Mouse (Mus musculus) heart, adult 2 months (tissue): Measurements from ENCODE around the gene Mum1. TPM values are rescaled to one million over a fixed set of nuclear protein-coding genes. Genes with fewer than 3 reads are reported as not detected.
A peak's percentile ranks its signal among the peaks of the same experiment; 100 is the strongest.

Experiments
- DNase-seq, 2 experiments: peaks; one replicate each; pipeline ENCODE4 v3.0.0; 2021
- H3K27ac ChIP-seq: fragments of 200-600 bp; 2 replicates; pipeline ENCODE4 v1.8.1; 2022
- H3K27me3 ChIP-seq: fragments of 200-500 bp; 2 replicates; pipeline ENCODE4 v1.6.1; 2012; ENCODE audit warnings: mild to moderate bottlenecking, low read length, inconsistent platforms, mixed read lengths; ENCODE audit not compliant: control insufficient read depth, insufficient read depth
- H3K36me3 ChIP-seq: fragments of 200-500 bp; 2 replicates; pipeline ENCODE4 v1.6.1; 2012; ENCODE audit warnings: low read length, inconsistent platforms; ENCODE audit not compliant: control insufficient read depth, insufficient read depth
- H3K4me1 ChIP-seq: fragments of 200-500 bp; 2 replicates; pipeline ENCODE4 v1.6.1; 2011; ENCODE audit warnings: low read length; ENCODE audit not compliant: control insufficient read depth, insufficient read depth
- H3K4me3 ChIP-seq: fragments of 200-600 bp; 2 replicates; pipeline ENCODE4 v1.8.1; 2022
- H3K79me2 ChIP-seq: fragments of 200-500 bp; replicated peaks from 2 replicates; pipeline ENCODE4 v1.6.1; 2012; ENCODE audit warnings: mild to moderate bottlenecking, inconsistent platforms, low read length, moderate library complexity, mixed read lengths; ENCODE audit not compliant: control insufficient read depth, insufficient read depth
- H3K9ac ChIP-seq: fragments of 200-500 bp; 2 replicates; pipeline ENCODE4 v1.6.1; 2012; ENCODE audit warnings: low read depth, mild to moderate bottlenecking, control low read depth, inconsistent platforms, low read length, mixed read lengths
- CTCF ChIP-seq: fragments of 200-600 bp; IDR thresholded peaks from 2 replicates; pipeline ENCODE4 v1.8.1; 2022; ENCODE audit warnings: antibody characterized with exemption, mild to moderate bottlenecking, moderate library complexity
- EP300 ChIP-seq: fragments of 200-500 bp; IDR thresholded peaks from 2 replicates; pipeline ENCODE4 v1.6.1; 2011; ENCODE audit warnings: low read depth, low read length, control low read depth; ENCODE audit not compliant: insufficient read depth
- POLR2A ChIP-seq: fragments of 200-500 bp; IDR thresholded peaks from 2 replicates; pipeline ENCODE4 v1.6.1; 2011; ENCODE audit warnings: mild to moderate bottlenecking, low read depth, low read length, control low read depth; ENCODE audit not compliant: insufficient read depth
- WGBS: fragments of 180-500 bp; shearing (Covaris S2); methylation state at CpG from one replicate; pipeline ENCODE4 v1.1.7; 2018; 5-methylcytosine and 5-hydroxymethylcytosine counted together
- intact Hi-C: fragments of 180-260 bp; cut with DNase I; formaldehyde crosslinking; loops from one replicate; pipeline ENCODE4 v1.15.1; 2025
- polyA plus RNA-seq: library from polyadenylated mRNA; depleted of rRNA; stranded (reverse); fragments of >200 nt; gene quantifications from 2 replicates; pipeline ENCODE4 v1.2.3, GENCODE M21; 2012
- total RNA-seq, 2 experiments: library from RNA; stranded (reverse); gene quantifications; 2 replicates each; pipeline ENCODE4 v1.2.3; 2021

Mum1 gene
- total and polyA plus RNA-seq, 3 experiments: 11.1 to 19.4 (median 11.8) TPM

- TF ChIP-seq EP300: no peak
- no peak for TF ChIP-seq POLR2A
- TF ChIP-seq CTCF: no peak
- H3K27me3 ChIP-seq: no peaks in the 10 kb centered on the region
- intact Hi-C loops: no loop called here
- H3K79me2 ChIP-seq: peaks cover 4% of the 10 kb centered on the region; the same call in 1 of the 2 replicates
- H3K4me3 ChIP-seq: no peak overlapping the region
- H3K27ac ChIP-seq: no peak overlapping the region
- H3K9ac ChIP-seq: no peak overlapping the region
- WGBS: 85% methylated on average over 5 of the region's 5 CpGs
- no peak for DNase-seq
- peaks cover 6% of the 10 kb centered on the region for H3K4me1 ChIP-seq
- no peaks in the 10 kb centered on the region for H3K36me3 ChIP-seq
These were observed 50.0 kb downstream of the Mum1 start for GRCm38 (mm10) chr10:80276238-80276637.

DNA sequence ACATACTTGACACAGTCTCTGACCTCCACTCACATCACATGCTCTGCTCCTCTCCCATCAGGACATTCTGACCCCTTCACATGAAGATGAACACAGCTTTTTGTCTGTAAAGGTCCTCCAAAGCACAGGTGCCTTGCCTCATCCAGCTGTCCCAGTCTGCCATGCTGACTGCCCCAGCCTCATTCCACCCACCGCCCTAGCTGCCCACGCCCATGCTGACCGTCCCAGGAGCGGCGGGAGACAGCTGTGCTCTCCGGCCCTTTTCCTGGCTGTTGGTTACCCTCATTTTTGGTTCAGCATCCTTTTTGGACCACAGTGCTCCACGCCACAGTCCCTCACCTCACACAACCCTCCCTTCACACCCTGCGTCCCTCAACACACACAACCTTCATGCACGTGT lies 52.2 kb downstream of the Mum1 start:
- intact Hi-C loops: no loop called here
- H3K4me1 ChIP-seq: peaks cover 6% of the 10 kb centered on the region; the same call in 1 of the 2 replicates
- DNase-seq: no peak
- no peaks in the 10 kb centered on the region for H3K79me2 ChIP-seq
- no peaks in the 10 kb centered on the region for H3K36me3 ChIP-seq
- H3K4me3 ChIP-seq: no peak overlapping the region
- H3K27ac ChIP-seq: no peak overlapping the region
- no peaks in the 10 kb centered on the region for H3K27me3 ChIP-seq
- 92% methylated on average over 9 of the region's 9 CpGs for WGBS
- H3K9ac ChIP-seq: no peak overlapping the region
- TF ChIP-seq CTCF (no peak), POLR2A (no peak), EP300 (no peak)

DNA sequence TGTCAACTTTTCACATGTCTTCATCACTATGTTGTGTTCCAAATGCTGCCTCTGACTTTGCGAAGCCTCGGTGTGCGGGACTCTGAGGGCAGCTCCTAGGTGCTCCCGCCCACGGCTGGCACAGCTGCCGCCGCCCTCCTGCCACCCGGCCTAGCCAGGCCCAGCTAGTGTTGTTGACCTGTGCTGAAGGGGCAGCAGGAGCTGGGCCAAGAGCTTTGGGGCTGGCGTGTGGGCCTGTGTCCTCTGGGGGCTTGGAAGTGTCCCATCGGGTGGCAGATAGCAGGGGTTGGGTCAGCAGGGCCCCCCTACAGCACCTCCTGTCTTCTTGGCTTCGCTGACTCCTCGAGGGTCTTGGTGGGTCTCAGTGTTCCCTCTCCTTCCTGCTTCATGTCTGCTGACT lies 53.0 kb downstream of the Mum1 start:
- H3K27ac ChIP-seq: no peak overlapping the region
- no peaks in the 10 kb centered on the region for H3K27me3 ChIP-seq
- no peak for DNase-seq
- TF ChIP-seq CTCF (no peak), POLR2A (no peak), EP300 (no peak)
- no peaks in the 10 kb centered on the region for H3K36me3 ChIP-seq
- peaks cover 4% of the 10 kb centered on the region; the same call in 1 of the 2 replicates for H3K4me1 ChIP-seq
- intact Hi-C loops: no loop called here
- H3K79me2 ChIP-seq: no peaks in the 10 kb centered on the region
- H3K4me3 ChIP-seq: no peak overlapping the region
- no peak overlapping the region for H3K9ac ChIP-seq
- 87% methylated on average over 12 of the region's 12 CpGs for WGBS

DNA sequence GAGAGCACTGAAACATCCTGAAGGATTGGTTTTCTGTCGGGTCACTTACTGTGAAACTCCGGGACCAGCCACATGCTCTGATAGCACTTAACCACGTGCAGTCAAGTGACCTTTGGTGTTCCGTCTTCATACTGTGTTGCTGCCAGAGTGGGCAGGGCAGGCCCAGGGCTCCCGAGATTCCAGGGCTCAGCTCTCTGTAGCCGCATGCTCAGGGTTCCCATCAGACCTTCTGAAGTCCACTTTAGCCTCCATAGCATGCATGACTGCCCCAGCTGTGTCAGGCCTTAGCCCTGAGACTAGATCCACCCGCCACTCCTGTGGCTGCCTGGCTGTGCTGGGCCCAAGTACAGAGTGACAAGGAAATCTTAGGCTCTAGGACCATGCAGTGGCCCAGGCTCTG lies 55.1 kb downstream of the Mum1 start:
- H3K79me2 ChIP-seq: no peaks in the 10 kb centered on the region
- peaks cover 4% of the 10 kb centered on the region; the same call in 1 of the 2 replicates for H3K4me1 ChIP-seq
- DNase-seq: peak in 1 of 2 experiments; percentile 69
- intact Hi-C loops: loop anchor here (1.0 kb wide), 1 partner anchor 29 kb away; no protein-coding TSS in a partner anchor
- H3K27ac ChIP-seq: peak overlapping the region; percentile 78
- WGBS: 55% methylated on average over 7 of the region's 7 CpGs
- TF ChIP-seq CTCF: no peak
- peak; percentile 87 for TF ChIP-seq EP300
- 0 out of 2 replicates have a peak, but pooled peaks have one; percentile 19 for TF ChIP-seq POLR2A
- H3K36me3 ChIP-seq: no peaks in the 10 kb centered on the region
- H3K9ac ChIP-seq: no peak overlapping the region
- H3K27me3 ChIP-seq: no peaks in the 10 kb centered on the region
- H3K4me3 ChIP-seq: no peak overlapping the region

DNA sequence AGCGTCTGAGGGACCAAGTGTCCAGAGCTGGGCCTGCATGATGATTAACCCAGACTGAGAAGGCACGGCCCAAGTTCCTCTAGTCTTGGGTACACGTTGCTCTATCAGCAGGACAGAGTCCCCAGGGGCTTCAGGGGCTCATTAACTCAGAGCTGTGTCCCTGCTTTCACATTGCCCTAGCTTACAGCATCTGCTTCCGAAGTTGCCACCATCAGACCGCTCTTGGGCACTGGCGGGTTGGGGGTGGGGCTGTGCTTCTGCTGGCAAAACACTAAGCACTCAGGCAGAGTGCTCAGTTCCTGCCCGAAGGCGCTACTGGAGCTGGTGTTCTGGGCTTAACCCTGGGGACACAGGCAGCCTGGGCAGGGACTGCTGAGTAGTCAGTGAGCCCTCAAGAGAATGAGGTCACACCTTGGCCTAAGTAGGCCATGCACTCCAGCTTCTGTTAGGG lies 55.7 kb downstream of the Mum1 start:
- peak in 1 of 2 experiments; percentile 62 for DNase-seq
- no peak for TF ChIP-seq CTCF
- TF ChIP-seq EP300: no peak
- TF ChIP-seq POLR2A: no peak
- 42% methylated on average over 8 of the region's 8 CpGs for WGBS
- no peaks in the 10 kb centered on the region for H3K36me3 ChIP-seq
- no peak overlapping the region for H3K4me3 ChIP-seq
- H3K27ac ChIP-seq: peak overlapping the region; percentile 78
- H3K79me2 ChIP-seq: no peaks in the 10 kb centered on the region
- H3K9ac ChIP-seq: no peak overlapping the region
- peaks cover 4% of the 10 kb centered on the region; the same call in 1 of the 2 replicates for H3K4me1 ChIP-seq
- H3K27me3 ChIP-seq: no peaks in the 10 kb centered on the region
- intact Hi-C loops: loop anchor here (1.0 kb wide), 1 partner anchor 30 kb away; no protein-coding TSS in a partner anchor
